Mouse (Mus musculus): ENCODE data around the gene Gabrb1. TPM values are rescaled to one million over a fixed set of nuclear protein-coding genes. Genes with fewer than 3 reads are reported as not detected.

The Gabrb1 gene
- total RNA-seq, 2 experiments from 2014 or later = 83.8 to 93.1 TPM

Other genes starting within 250 kb of the Gabrb1 start
- gene Cox7b2, start 109.9 kb upstream of the Gabrb1 start, total RNA-seq (2021) = under 1 TPM in 1 of 2 experiments, not detected in 1; 0.70 TPM
- 100 to 1,000 TPM; 103 to 114 TPM for gene Gabra4, start 195 bp downstream of the Gabrb1 start, total RNA-seq (2021)

Data from left cerebral cortex, adult 18-20 months (tissue).